Mouse (Mus musculus): Measurements from ENCODE around the gene Srebf1.

Srebf1 gene

DNA sequence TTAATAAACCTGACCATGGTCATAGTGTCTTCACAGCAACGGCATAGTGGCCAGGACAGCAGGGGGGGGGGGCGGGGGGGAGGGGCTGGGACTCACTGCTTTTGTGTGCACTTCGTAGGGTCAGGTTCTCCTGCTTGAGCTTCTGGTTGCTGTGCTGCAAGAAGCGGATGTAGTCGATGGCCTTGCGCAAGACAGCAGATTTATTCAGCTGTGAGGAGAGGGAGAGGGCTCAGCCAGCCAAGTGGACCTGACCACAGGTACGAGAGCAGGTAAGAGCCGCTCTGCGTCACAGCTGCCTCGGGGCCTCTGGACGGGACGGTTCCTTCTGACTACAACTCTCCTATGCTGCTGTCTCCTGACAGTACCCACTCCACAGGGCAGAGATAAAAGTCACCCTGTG, 17.4 kb downstream of the Srebf1 start:
- DNase-seq (ENCODE audit: low spot score): no peak

DNA sequence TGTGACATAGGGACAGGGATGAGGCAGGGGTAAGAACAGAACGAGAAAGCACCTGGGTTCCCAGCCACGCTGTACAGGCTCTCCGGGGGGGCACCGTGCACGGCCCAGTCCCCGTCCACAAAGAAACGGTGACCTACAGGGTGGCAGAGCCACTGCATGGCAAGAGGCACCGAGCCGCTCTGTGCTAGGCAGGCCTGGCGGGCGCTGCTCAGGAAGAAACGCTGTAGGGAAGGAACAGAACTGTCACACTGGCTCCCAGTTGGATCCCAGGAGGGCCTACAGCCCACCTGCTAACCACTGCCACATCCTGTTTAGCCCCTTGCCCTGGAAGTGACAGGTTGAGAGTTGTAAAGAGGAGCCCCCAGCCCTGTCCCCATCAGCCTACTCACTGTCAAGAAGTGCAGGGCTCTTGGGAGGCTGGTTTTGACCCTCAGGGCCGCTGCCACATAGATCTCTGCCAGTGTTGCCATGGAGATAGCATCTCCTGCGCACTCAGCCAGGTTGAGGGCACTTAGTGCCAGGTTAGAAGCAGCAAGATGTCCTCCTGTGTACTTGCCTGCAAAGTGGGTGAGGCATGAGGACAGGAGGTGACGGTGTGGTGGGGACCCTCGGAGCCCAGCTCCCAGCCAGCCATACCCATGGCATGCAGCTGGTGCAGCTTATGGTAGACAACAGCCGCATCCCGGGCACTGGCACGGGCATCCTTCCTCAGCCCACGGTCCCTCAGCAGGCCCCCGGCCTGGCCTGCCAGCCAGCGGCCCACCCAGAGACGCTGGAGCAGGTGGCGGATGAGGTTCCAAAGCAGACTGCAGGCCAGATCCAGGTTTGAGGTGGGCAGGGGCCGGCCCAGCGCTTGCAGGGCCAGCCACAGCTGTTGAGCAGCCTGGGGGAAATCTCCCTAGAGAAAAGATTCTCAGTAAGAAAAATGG, 19.4 kb downstream of the Srebf1 start:
- DNase-seq (ENCODE audit: low spot score): no peak

DNA sequence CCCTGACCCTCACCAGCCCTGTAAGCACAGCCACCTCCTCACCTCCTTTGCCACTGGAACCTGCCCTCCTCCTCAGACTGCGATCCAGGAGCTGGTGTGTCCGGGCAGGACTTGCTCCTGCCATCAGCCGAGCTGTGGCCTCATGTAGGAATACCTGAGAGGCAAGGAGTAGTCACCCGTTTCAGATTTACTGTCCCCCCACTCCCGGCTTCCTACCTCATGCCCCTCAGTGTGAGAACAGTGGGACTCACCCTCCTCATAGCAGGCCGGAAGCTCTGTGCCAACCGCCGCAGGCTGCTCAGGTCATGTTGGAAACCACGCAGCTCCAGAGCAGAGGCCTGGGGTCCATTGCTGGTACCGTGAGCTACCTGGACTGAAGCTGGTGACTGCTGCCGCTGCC, 22.0 kb downstream of the Srebf1 start:
- DNase-seq (ENCODE audit: low spot score): no peak

DNA sequence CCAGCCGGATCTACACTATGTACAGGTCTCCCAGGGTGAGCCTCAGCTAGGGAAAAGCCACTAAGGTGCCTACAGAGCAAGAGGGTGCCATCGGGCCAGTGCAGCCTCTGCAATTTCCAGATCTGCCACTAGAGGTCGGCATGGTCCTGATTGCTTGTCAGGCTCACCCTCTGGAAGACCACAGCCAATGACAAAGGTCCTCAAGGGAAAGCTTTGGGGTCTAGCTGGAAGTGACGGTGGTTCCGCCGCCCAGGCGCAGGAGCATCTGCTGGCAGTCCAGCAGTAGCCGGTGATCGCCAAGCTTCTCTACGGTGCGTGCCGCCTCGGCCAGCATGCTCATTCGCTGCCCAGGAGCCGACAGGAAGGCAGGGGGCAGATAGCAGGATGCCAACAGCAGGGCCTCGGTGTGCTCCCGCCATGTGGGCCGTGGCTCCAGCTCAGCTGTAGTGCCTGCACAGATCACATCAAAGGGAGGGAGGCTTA, 22.6 kb downstream of the Srebf1 start:
- DNase-seq (ENCODE audit: low spot score): peak; percentile 94

DNA sequence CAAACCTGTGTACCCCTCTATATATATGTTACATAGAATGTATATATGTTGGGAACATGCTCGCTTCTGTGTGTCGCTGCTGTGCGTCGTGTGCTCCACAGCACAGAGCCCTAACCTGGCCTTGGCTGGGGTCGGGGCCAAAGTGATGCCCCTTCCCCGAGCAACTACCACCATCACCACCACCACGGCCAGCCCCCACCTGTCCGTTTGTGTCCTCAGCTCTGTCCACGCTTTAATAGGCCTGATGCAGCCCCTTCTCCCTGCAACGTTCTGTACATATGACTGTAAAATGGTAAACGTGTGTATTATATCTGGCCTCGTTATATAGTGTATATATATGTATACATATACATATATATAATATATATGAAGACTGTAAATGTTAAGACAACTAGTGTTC, 23.7 kb downstream of the Srebf1 start:
- no peak for DNase-seq (ENCODE audit: low spot score)

DNA sequence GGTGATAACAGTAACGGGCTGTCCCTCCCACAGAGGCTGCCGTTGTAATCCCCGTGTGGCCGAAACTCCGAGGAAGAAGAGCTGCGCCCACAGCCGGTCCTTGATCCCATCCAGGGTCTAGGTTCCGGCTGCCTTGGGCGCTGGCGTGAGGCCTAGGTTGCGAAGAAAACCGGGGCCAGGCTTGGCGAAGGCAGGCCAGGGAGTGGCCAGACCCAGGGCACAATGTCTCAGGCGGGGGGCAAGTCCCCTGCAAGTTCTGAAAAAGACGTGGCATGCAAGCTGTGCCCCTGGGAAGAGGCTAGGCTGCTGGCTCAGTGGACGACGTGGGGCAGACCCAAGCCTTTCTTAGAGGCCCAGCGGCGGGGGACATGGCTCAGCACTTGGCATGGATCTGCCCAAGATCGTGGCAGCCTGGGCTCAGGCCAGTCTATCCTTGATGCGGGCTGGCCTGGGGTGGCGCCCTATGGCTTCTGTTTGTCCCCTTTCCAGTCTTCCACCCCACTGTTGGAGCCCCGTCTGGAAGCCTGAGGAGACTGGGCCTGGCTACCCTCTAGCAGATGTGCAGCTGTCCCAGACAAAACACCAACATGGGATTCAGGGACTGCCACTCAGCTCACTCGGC, 24.3 kb downstream of the Srebf1 start:
- DNase-seq (ENCODE audit: low spot score): no peak

DNA sequence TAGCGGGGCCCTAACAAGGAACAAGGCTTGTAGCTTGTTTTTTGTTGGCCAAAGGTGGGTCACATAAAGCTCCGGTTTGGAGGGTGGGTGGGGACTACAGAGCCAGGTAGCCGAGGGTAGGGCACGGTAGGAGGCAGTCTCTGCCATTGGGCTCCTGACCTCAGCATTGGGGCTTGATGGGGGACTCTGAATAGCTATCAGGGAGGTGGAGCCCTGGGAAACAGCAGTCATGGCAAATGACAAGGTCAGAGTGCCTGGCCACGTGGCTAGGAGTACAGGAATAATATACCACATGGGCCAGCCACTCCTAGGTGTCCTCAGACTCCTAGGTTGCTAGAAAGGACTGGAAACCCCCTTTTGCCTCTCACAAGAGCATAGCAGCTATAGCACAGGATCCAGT, 26.0 kb downstream of the Srebf1 start:
- no peak for DNase-seq (ENCODE audit: low spot score)

DNA sequence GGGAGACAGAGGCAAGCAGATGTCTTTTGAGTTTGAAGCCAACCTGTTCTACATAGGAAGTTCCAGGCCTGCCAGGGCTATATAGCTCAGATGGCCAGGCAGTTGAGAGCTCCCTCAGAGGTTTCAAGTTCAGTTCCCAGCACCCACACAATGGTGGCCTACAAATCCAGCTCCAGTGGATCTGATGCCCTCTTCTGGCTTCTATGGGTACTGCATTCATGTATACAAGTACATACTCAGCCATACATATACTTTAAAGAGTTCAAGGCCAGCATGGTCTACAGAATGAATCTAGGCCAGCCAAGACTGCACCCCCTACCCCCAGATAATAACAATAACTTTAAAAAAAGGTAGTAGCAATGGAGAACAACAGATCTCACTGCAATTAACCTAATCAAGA, 27.3 kb downstream of the Srebf1 start:
- no peak for DNase-seq (ENCODE audit: low spot score)

DNA sequence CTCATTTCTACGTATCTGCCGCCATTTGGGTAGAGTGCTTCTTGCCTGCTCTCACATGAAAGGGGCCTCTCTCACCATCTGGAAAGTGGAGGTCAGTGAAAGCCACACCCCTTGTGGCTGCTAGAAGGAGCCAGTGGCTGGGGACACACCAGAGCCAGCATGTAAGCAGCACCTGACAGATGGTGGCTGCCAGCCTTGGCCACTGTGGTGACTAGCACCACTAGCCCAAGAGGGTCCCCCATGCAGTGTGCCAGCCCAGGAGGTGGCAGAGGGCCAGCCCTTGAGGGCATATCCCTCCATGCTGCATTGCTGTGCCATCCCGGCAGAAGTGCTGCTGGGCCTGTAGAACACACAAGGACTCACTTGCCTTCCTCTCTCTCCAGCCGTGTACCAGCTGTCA, 28.8 kb downstream of the Srebf1 start:
- no peak for DNase-seq (ENCODE audit: low spot score)

DNA sequence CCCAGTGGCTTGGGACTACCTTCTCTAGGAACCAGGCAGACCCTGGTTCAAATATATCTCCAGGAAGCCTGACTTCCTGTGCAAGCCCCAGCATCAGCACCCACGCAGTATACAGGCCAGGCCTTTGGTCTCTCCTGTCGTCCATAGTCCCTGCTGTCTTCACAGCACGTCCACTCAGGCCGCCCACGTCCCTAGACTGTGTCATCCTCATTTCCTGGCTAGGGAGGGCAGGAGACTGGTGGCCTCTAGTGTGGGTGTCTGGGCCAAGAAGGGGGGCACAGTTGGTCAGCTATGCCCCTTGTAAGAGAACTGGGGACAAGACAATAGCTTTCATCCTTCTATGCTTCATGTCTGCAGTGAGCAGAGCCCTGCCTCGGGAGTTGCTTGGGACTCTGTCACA, 29.8 kb downstream of the Srebf1 start:
- no peak for DNase-seq (ENCODE audit: low spot score)

DNA sequence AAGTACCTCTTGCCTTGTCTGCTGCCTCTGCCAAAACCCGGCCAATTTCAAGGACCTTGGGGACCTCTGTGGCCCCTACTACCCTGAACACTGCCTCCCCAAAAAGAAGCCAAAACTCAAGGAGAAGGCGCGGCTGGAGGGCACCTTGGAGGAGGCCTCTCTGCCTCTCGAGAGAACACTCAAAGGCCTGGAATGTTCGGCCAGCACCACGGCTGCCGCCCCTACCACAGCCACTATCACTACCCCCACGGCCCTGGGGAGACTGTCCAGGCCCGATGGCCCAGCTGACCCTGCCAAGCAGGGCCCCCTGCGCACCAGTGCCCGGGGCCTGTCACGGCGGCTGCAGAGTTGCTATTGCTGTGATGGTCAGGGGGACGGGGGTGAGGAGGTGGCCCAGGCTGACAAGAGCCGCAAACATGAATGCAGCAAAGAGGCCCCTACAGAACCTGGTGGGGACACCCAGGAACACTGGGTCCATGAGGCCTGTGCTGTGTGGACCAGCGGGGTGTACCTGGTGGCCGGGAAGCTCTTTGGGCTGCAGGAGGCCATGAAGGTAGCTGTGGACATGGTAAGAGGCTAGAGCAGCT, 32.2 kb downstream of the Srebf1 start:
- no peak for DNase-seq (ENCODE audit: low spot score)

DNA sequence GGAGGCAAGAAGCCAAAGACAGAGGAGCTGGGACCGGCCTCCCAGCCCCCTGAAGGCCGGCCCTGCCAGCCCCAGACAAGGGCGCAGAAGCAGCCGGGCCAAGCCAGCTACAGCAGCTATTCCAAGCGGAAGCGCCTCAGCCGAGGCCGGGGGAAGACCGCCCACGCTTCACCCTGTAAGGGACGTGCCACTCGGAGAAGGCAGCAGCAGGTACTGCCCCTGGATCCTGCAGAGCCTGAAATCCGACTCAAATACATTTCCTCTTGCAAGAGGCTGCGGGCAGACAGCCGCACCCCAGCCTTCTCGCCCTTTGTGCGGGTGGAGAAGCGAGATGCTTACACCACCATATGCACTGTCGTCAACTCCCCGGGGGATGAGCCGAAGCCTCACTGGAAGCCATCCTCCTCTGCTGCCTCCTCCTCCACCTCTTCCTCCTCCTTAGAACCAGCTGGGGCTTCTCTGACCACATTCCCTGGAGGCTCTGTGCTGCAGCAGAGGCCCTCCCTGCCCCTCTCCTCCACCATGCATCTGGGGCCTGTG, 32.8 kb downstream of the Srebf1 start:
- no peak for DNase-seq (ENCODE audit: low spot score)

DNA sequence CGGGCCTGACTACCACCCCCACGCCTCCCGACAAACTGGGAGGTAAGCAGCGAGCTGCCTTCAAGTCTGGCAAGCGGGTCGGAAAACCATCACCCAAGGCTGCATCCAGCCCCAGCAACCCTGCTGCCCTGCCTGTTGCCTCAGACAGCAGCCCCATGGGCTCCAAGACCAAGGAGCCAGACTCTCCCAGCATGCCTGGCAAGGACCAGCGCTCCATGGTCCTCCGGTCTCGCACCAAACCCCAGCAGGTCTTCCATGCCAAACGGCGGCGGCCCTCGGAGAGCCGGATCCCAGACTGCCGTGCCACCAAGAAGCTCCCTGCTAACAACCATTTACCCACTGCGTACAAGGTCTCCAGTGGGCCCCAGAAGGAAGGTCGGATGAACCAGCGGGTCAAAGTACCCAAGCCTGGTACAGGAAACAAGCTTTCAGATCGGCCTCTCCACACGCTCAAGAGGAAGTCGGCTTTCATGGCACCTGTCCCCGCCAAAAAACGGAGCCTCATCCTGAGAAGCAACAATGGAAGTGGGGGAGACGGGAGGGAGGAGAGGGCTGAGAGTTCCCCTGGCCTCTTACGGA, 34.0 kb downstream of the Srebf1 start:
- no peak for DNase-seq (ENCODE audit: low spot score)

DNA sequence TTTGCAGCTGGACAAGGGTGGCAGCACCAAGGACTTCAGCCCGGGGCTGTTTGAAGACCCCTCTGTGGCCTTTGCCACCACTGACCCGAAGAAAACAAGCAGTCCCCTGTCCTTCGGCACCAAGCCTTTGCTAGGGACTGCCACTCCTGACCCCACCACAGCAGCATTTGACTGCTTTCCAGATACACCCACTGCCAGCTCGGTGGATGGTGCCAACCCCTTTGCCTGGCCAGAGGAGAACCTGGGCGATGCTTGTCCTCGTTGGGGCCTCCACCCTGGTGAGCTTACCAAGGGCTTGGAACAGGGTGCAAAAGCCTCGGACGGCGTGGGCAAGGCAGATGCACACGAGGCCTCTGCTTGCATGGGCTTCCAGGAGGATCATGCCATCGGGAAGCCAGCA, 35.3 kb downstream of the Srebf1 start:
- DNase-seq (ENCODE audit: low spot score): no peak

DNA sequence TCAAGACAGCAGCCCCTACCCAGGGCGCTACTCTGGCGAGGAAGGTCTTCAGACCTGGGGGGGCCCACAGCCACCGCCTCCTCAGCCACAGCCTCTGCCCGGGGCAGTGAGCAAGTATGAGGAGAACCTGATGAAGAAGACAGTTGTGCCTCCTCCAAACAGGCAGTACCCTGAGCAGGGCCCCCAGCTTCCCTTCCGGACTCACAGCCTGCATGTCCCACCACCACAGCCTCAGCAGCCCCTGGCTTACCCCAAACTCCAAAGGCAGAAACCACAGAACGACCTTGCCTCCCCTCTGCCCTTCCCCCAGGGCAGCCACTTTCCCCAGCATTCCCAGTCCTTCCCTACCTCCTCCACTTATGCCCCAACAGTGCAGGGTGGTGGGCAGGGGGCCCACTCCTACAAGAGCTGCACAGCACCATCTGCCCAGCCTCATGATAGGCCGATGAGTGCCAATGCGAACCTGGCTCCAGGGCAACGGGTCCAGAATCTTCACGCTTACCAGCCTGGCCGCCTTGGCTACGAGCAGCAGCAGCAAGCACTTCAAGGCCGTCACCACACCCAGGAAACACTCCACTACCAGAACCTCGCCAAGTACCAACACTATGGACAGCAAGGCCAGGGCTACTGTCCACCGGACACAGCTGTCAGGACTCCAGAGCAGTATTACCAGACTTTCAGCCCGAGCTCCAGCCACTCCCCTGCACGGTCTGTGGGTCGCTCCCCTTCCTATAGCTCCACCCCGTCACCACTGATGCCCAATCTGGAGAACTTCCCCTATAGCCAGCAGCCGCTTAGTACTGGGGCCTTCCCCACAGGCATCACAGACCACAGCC, 36.8 kb downstream of the Srebf1 start:
- DNase-seq (ENCODE audit: low spot score): no peak

DNA sequence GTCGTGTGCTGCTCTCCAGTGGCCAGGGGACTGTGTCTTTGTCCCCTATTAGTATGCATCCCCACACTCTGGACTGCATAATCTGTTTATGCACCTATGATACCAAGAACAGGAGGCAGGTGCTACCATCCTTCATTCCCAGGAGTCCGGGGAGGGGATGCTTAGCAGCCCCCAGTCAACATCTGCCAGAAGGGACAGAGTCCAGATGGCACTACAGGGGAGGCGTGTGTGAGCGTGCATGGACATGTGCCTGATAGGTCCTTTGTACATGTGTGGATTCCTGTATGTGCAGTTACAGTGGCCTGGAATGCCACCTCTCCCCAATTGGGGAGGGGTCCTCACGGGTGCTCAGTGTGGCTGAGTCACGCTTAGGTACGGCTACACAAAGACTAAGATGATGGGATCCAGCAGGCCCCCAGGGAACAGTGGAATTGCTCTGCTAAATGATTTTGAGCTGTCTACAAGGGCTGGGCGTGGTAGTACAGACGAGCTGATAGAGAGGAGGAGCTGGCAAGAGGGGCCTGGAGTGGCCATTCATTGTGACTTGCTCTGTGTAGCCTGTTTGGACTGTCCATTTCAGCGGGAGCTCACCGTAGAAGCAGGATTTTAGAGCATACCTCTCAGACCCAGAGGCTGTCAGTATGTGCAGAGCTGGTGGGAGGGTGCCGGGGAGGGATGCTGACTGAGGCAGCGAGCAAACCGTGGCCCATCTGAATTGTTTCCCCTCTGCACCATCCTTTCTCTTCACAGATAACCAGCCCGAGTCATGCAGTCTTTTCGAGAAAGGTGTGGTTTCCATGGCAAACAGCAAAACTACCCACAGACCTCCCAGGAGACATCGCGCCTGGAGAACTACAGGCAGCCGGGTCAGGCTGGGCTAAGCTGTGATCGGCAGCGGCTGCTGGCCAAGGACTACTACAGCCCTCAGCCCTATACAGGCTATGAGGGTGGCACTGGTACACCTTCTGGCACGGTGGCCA, 37.7 kb downstream of the Srebf1 start:
- no peak for DNase-seq (ENCODE audit: low spot score)

DNA sequence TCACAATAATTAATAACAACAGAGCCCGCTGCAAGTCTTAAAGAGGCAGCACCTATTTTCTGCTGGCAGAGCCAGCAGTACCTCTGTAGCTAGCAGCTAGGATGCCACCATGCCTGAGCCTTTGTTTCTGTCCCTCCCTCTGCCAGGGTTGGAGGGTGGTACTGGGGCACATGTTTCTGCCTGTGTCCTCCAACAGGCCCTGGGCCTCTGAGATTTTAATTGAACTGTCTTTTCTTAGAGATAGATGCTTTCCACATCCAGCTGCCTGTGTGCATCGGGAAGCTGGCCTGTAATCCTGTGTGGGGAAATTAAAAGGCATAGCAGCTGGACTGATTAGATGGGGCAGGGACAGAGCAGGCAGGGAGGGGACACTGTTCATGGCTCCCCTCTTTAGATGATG, 39.6 kb downstream of the Srebf1 start:
- no peak for DNase-seq (ENCODE audit: low spot score)

DNA sequence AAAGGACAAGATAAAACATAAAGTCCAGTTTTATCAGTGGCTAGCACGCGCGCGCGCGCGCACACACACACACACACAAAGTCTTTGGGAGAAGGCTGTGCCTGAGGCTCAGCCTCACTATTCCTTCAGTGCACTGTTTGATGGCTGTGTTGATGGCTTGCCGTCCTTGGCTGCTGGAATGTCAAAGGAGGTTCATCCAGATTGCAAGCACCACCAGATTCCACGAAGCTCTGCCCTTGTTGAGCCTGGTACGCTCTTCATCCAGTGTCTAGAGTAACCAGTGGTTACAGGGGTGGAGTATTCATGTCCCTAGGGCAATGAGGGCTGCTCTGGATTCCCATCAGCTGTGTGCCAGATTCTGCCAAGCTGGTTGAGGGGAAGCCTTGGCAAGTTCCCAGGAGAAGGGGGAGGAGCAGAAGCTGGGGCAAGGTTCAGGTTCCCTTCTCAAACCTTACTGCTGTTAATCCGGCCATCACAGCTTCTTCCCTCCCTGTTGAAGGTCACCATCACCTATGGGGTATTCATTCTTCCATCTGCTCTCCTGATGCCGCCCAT, 40.2 kb downstream of the Srebf1 start:
- no peak for DNase-seq (ENCODE audit: low spot score)

DNA sequence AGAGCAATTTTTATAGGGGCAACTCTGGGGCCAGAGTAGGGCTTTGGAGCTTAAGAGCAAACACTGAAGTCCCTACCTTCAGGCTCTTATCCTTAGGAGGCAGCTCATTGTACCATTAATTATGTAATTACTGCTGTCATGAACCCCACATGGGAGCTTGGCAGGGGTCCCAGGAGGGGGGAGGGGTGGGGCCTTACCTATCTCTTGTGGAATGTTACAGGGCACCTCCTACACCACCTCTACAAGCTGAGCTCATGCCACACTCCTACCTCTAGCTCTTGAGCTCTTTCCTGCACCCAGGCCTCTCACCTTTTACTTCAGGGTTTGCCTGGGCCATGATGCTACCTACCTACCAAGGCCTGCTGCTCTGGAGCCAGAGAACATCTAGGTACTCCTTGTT, 43.9 kb downstream of the Srebf1 start:
- DNase-seq (ENCODE audit: low spot score): peak; percentile 63

DNA sequence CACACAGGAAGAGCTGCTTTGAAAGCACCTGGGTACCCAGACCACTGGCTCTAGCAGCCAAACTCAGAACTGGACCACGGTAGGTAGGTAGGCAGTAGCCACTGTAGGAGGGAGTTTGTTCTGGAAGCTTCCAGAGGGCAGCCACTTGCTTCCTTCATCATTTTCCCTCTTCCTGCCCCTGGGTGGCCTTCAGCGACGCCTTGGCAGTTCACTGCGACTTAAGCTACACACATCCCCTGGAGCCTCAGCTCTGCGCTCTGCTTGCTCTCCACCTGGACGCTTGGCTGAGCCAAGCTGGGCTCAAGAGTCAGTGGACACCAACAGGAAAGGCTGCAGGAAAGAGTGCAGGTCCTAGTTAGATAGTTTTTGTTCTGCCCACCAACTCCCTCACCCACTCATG, 44.4 kb downstream of the Srebf1 start:
- DNase-seq (ENCODE audit: low spot score): no peak

Measured in ovary, postnatal 14 days (tissue).